Mouse (Mus musculus): ENCODE data around the gene Dixdc1. TPM values are rescaled to one million over a fixed set of nuclear protein-coding genes. Genes with fewer than 3 reads are reported as not detected.
A peak's percentile ranks its signal among the peaks of the same experiment; 100 is the strongest.

Dixdc1 gene
- 10 to 100 TPM; 83.7 to 91.2 TPM for total RNA-seq (2021)

DNA sequence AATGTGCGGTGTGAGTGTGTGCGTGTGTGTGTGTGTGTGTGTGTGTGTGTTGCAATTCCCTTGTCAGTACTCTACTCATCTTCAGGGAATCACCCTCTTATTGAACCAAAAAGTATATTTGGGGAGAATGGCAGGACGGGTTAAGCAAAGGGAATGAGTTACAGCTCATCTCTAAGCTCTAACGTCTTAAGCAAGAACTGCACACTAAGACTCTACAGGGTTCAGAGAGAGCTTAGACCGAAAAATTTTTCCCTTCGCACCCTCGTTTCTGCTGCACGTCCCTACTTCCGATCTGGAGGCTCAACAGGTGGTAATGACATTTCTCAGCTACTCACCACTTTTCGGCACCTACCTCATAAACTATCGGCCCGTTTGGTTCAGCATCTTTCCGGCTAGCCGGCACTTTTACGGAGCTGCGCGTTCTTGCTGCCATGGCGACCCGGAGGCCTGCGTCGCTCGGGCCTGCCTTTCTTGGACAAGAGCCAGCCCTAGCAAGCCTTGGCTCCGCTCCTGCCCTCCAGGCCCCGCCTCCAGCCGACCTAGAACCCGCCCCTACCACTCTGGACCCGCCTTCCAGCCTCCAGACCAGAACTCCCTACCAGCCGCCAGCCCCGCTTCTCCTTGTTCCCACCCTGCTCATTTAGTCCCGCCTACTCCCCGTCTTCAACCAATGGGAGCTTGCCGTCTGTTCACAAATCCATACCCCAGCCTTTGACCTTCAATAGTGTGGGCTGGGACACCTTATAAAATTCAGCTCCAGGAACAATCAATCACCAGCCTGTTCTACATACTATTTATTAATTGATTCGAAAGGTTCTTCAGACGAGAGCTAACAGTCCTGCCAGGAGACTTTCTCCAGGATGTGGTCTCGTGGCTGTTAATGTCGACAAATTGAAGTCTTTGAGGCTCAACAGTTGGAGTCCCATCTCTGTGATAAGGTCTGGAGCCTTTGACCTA lies at the start of gene Dixdc1:
Gene Dixdc1 (minus strand): TSS at position 604 of the 957 bp plus-strand sequence.
- DNase-seq (ENCODE audit: extremely low spot score in 1 of 2, low spot score in 1 of 2), result peak; percentile 79 to 81

DNA sequence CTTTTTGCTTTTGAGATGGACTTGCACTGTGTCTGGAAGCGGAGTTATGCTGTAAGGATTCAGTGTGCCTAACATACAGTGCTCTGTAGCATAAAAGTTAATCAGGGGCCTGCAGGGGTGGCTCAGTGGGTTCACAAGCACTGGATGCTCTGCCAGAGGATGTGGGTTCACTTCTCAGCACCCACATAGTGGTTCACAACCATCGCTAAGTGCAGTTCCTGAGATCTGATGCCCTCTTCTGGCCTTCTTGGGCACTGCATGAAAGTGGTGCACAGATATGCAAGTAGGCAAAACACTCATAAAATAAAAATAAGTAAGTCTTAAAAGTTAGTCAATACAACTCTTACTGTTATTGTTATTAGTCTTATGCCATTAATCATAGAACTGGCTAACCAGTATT lies 42.8 kb upstream of the Dixdc1 start:
- peak in 1 of 2 experiments; percentile 41 for DNase-seq (ENCODE audit: extremely low spot score in 1 of 2, low spot score in 1 of 2)

DNA sequence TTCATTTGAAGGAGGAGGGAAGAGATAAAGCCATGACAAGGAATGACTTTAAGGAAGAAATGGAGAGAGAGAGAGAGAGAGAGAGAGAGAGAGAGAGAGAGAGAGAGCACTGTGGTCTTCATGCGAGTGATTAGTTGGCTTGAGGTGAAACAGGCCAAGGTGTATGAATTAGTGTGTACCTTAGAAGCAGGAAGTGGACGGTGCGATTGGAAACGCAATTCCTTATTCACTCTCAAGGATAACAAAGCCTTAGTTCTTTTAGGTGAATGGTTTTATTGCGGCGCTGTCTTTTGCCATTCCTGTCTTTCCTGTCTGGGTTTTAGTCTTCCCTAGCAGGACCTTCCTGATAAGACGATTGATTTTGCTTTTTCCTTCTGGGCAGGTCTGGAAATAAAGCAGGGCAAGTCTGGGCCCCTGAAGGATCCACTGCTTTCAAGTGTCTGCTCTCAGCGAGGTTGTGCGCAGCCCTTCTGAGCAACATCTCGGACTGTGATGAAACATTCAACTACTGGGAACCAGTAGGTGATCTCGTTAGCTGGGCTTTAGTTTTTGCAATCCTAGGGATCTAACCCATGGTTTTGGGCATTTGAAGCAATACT lies 36.9 kb upstream of the Dixdc1 start:
- no peak for DNase-seq (ENCODE audit: extremely low spot score in 1 of 2, low spot score in 1 of 2)

DNA sequence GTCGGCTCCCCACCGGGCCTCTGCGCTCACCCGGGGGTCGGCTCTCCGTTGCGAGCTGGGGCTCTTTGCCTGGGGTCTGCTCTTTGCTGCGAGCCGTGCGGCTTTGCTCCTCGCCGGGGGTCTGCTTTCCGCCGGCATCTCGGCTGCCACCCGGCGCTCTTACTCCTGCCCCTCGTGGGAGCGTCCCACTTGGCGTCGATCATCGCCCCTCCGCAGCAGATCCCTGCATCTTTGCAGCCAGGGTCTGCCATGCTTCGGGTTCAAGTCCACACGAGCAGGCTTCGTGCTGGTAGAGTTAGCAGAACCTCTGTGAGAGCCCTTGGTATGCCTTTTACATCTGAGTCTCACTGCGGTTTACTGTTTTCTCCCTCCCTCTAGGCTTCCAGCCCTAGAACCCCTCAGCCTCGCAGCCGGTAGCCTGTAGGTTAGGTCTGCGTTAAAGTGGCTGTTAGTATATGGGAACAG lies 36.4 kb upstream of the Dixdc1 start:
- no peak for DNase-seq (ENCODE audit: extremely low spot score in 1 of 2, low spot score in 1 of 2)

DNA sequence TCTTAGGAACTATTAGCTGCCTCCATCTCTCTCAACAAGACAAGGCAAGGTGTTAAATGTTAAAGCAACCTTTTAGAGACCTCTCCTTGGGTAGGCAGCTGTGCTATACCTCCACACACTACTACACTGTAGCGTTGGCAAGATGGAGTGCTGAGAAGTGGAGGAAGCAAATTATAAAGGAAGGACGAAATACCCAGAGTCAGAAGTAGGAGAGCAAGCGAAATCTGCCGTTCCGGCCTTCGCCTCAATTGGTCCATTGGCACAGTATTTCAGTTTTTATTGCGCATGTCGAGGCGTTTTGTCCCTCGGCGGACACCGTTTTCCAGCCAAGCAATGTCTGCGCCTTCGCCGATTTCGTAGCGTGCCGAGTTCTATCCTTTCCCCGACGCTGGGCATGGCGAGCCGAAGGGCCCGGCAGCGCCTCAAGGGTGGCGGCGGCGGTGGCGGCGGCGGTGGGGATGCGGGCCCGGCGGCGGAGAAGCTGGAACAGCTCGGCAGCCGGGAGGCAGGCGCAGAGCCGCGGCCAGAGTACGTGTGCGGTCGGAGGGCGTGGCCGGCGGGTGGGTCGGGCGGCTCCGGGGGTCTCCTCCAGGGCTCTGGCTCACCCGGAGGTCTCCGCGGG lies 35.8 kb upstream of the Dixdc1 start, which contains the start of the genes Alg9 and 1110032A03Rik:
Gene Alg9 (plus strand): TSS at position 29 of the 622 bp plus-strand sequence.
Gene 1110032A03Rik (minus strand): TSS at position 530 of the 622 bp plus-strand sequence.
- peak; percentile 86 to 93 for DNase-seq (ENCODE audit: extremely low spot score in 1 of 2, low spot score in 1 of 2)

DNA sequence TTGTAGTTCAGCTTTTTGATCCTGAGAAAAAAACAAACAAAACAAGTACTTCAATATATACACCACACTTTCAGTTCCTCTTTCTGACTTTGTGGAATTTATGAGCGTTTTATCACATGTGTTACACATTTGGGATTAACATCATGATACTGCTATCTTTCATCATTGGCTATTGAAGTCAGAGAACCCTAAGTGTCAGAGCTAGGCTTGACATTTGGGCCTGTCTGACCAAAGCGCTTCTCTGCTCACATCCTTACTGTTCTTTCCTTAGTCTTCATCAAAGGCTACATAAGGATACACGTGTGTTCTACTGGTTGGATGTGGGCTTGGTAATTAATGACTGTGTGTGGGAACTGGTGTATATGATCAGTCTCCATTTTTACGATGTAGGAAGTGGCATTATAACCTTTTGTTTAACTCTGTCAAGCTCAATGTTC lies 34.7 kb upstream of the Dixdc1 start:
- DNase-seq (ENCODE audit: extremely low spot score in 1 of 2, low spot score in 1 of 2), result no peak

DNA sequence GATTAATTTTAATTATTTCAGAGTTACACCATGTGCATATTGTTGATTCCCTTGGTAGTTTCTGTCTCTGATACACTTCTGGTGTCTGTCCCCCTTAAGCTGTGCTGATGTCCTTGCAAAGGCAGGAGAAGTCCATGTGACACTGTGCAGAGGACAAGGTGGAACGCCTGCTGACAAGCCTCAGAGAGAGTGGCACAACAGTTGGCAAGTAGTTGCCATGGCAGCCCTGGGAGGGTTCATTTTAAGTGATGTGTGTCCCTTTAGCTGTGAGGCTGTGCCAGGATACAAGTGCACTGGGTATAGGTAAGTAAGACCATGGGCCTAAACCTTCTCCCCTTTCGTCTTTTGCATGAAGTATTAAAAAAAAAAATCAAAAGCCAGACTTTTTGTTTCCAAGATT lies 30.7 kb upstream of the Dixdc1 start:
- no peak for DNase-seq (ENCODE audit: extremely low spot score in 1 of 2, low spot score in 1 of 2)

DNA sequence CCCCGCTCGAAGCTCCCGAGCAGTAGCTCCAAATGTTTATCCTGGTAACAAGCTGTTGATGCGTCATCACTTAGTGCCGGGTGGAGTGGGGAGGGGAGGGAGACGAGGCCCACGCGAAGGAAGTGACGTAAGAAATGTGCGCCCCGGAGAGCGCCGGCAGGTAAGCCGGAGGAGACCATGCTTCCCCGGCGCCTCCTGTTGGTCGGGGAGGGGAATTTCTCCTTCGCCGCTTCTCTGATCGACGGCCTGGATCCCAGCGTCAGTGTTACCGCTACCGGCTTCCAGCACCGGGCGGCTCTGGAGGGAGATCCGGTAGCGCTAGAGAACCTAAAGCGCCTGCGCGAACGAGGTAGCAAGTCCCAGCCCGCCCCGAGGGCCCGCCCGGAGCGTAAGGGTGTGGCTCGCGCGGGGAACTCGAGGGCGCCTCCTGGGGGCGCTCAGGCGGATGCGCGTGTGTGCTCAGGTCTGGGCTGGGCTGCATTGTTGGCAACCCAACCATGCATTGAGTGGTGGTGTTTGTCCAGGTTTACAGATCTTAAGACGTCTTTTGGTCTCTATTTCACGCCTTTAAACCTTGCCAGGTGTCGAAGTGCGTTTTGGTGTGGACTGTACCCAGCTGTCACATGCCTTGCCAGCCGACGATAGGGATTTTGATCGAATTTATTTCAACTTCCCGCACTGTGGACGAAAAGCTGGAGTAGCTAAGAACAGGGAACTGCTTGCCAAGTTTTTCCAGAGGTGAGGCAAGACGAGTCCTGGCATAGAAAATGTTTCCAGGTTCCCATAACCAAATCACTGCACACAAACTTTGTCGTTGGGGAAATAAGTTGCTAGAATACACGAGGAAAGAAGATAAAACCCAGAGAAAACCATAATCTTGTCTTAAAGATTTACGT lies 29.0 kb upstream of the Dixdc1 start, which contains the start of gene Fdxacb1:
Gene Fdxacb1 (plus strand): TSS at position 130 of the 896 bp plus-strand sequence.
- peak; percentile 97 to 99 for DNase-seq (ENCODE audit: extremely low spot score in 1 of 2, low spot score in 1 of 2)

DNA sequence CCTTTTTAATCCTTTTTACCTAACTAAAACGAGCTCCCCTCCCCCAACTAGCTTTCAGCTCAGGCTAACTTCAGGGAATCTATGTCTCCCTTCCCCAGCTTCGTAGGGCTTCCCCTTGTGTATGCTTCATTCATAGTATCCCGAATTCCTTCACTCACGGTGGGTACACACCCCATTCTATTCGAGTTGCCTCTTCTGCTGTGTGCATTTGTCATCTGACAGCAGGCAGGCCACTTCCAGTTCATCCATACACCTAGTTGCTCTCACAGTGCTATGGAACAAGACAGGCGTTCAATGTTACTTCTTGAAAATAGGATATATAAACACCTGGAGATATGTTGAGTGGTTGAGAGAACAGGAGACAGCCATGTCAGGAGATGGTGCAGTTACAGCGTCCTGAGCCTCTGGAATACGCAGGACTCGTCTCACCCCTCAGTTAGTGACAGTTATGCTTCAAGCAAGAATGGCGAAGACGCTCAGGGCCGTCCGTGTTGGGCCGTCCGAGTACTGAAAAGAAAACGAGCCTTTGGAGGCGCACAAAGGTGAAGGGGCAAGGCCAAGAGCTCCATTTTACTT lies 28.3 kb upstream of the Dixdc1 start:
- no peak for DNase-seq (ENCODE audit: extremely low spot score in 1 of 2, low spot score in 1 of 2)

DNA sequence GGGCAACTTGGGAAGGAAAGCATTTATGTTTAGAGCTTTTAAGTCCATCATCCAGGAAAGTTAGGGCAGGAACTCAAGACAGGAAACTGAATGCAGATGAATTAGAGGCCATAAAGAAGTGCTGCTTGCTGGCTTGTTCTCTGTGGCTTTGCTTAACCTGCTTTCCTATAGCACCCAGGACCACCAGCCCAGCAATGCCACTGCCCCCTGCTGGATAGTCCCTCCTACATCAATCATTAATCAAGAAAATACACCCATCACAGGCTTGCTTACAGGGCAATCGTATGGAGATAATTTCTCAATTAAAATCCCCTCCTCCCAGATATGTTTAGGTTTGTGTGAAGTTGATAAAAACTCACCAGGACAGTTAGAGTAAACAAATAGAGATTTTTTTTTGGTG lies 24.0 kb upstream of the Dixdc1 start:
- peak in 1 of 2 experiments; percentile 34 for DNase-seq (ENCODE audit: extremely low spot score in 1 of 2, low spot score in 1 of 2)

DNA sequence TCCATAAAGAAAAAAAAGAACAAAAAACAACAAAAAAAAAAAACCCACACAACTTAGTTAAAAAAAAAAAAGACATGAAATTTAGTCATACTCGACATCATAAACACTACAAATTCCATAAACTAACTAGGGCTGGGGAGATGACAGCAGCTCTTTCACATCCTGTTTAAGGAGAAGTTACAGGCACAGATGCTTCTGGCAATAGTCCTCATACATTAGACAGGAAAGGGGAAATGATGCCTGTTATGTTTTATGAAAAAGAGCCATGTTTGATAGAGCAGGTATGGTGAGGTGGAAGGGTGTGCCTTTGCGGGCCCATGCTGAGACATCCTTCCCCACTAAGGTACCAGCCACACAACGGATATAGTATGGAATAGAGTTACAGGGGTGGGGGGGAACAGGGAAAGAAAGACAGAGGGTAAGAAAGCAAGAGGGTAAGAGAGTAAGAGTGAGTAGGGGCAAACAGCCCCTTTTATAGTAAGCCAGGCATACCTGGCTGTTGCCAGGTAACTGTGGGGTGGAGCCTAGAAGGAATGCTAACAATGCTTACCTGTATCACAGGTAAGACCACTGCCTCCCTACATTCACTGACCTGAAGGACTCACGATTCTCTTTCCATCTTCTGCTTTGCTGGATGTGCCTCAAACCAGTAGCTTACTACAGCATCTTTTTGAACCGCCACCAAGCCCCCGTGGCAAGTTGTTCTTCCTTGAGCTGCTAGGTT lies 22.4 kb upstream of the Dixdc1 start:
- no peak for DNase-seq (ENCODE audit: extremely low spot score in 1 of 2, low spot score in 1 of 2)

DNA sequence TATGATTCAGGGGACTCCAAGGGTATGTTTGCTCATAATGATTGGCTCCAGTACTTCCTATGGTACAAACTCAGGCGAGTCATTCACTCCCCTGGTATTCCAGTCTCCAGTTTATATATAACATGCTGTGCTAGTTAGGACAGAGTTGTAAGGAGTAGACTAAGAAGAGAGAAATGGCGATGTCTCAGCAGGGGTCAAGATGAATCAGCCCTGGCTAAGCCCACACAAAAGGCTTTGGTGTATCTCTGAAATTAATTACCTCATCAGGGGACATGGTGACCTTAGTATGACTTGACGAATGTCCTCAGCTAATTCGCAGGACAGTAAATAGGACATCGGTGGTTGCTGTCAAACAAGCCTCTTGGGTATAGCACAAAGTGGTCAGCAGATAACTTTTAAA lies 17.4 kb upstream of the Dixdc1 start:
- no peak for DNase-seq (ENCODE audit: extremely low spot score in 1 of 2, low spot score in 1 of 2)

DNA sequence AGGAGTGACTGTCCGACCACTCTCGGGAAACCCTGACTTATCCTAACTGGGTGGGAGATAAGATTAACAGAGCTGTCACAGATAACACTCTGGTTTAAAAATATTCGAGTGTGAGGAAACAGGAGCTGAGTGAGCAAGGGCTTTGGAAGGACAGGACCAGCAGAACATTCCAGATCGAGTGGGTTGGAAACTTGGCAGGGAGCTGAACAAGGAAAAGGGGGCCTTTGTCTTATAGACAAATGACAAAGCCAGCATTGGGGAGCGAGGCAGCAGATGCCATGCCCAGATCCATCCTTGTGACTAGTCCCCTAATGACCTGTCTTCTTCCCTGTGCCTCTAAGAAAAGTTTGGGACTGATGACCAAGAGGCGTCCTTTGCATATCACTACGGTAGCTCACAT lies 14.6 kb upstream of the Dixdc1 start:
- no peak for DNase-seq (ENCODE audit: extremely low spot score in 1 of 2, low spot score in 1 of 2)

DNA sequence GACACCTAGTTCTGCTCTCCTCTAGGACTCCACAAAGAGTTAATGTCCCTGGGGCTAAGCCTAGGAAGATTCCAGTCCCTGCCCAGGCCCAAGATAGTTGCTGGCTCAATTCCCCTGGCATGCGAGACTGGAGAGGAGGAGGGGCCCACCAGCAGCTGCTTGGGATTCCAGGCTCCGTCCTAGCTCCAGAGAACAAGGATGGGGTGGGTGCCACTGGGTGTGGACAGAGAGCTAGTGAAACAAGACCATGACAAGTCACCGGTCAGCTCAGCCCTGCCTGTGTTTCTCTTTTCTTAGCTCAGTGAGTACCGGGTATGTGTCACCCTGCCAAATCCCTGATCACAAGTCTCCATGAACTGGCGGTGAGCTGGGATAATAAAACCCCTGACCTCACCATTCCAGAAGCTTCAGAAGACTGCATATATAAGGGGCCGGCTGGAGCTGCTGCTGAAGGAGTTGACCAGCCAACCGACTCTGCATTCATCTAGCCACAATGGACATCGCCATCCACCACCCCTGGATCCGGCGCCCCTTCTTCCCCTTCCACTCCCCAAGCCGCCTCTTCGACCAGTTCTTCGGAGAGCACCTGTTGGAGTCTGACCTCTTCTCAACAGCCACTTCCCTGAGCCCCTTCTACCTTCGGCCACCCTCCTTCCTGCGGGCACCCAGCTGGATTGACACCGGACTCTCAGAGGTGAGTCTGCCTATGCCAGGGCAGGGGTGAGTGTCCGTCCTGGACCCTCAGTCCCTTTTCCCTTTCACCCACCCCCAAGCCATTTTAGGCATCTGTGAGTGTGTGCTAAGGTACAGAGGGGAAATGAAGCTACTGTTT lies 13.7 kb upstream of the Dixdc1 start:
- peak in 1 of 2 experiments; percentile 44 for DNase-seq (ENCODE audit: extremely low spot score in 1 of 2, low spot score in 1 of 2)

DNA sequence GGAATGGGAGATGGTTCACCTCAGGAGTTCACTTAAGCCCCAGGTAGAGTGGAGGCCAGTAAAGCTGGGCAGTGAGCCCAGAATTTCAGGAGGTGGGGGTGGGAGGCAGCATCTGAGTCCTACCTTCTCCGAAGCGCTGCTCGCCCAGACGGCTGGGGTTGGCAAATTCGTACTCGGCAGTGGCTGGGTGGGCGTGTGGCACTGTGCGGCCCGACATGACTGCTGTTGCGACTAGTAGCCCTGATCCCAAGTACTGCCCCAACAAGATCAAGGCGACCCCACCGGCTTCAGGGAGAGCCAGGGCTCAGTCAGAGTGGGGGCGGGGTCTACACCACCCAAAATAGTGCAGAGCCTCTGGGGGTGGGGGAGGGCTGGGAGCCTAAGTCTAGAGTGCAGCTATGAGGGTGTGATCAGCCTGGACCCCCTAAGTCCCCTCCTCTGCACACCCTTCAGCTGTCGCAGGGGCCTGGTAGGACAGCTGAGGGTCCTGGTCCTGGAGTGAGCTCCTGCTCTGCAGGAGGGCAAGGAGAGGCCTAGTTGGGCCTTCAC lies 12.8 kb upstream of the Dixdc1 start, which contains the start of gene Hspb2:
Gene Hspb2 (minus strand): TSS at position 301 of the 549 bp plus-strand sequence.
- no peak for DNase-seq (ENCODE audit: extremely low spot score in 1 of 2, low spot score in 1 of 2)

DNA sequence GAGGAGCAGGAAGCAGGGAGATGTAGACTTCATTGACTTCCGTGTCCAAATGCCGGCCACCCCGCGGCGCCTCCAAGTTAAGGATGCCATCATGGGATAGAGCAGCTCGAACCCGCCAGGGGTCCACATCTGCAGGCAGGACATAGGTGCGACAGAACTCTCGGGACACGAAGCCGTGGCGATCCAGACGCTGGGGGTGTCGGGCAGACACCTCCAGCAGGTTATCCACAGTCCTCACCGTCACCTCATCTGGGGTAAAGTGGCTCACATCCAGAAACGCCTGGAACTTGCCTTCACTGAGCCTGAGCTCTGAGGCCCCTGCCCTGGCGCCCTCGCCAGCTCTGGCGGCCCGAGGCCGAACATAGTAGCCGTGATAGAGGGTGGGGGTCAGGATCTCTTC lies 12.0 kb upstream of the Dixdc1 start, which contains the start of gene Cryab:
Gene Cryab (plus strand): TSS at position 3 of the 400 bp plus-strand sequence.
- no peak for DNase-seq (ENCODE audit: extremely low spot score in 1 of 2, low spot score in 1 of 2)

DNA sequence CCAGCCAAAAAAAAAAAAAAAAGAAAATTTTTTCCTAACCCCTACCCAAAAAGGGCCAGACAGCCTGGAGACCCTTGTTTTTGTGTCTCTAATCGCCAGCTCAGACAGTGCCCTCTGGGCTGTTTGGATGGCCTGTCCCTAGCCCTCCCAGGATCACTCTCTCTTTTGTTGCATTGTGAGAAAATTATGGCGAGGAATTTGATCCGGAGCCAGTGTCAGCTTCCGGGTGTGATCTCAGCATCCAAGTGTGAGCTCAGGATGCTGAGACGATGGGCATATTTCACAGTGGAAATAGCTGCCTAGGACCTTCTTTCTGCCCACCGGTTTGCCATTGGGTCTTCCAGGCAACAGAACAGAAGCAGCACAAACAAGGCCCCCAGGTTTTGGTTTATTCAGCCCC lies 11.4 kb upstream of the Dixdc1 start:
- DNase-seq (ENCODE audit: extremely low spot score in 1 of 2, low spot score in 1 of 2), result no peak

All from layer of hippocampus, postnatal 25 days (tissue).